Mouse (Mus musculus) lung, embryonic 14.5 days (tissue): ENCODE measurements at regions not wholly inside any gene's neighbourhood (a gene's known extent, or its start where the extent isn't known, plus 50 kb on each side); places are given as distances from the start of the nearest gene placed in this dataset.

Experiments
- ATAC-seq: fragments of 200-750 bp; cut with Nextera tagmentation; 2 replicates; pipeline ENCODE4 v1.8.0; 2017; ENCODE audit warnings: mild to moderate bottlenecking, moderate TSS enrichment, moderate library complexity; ENCODE audit not compliant: insufficient read depth
- DNase-seq: peaks from one replicate; pipeline ENCODE4 v3.0.0-alpha.2; 2015
- H3K27ac ChIP-seq: fragments of 300-500 bp; sonication (generic); 2 replicates; pipeline ENCODE4 v1.5.1; 2014; ENCODE audit warnings: low read depth, mild to moderate bottlenecking, moderate library complexity
- H3K27me3 ChIP-seq: fragments of 300-500 bp; sonication (generic); 2 replicates; pipeline ENCODE4 v1.6.1; 2014; ENCODE audit warnings: low read length, control low read depth; ENCODE audit not compliant: insufficient read depth
- H3K36me3 ChIP-seq: fragments of 300-500 bp; sonication (generic); 2 replicates; pipeline ENCODE4 v1.6.1; 2014; ENCODE audit warnings: control low read depth; ENCODE audit not compliant: insufficient read depth
- H3K4me1 ChIP-seq: fragments of 300-500 bp; sonication (generic); 2 replicates; pipeline ENCODE4 v1.6.1; 2014; ENCODE audit warnings: antibody characterized with exemption, control low read depth; ENCODE audit not compliant: insufficient read depth
- H3K4me2 ChIP-seq: fragments of 300-500 bp; sonication (generic); 2 replicates; pipeline ENCODE4 v1.6.1; 2014; ENCODE audit warnings: mild to moderate bottlenecking
- H3K4me3 ChIP-seq: fragments of 300-500 bp; sonication (generic); 2 replicates; pipeline ENCODE4 v1.5.1; 2014; ENCODE audit warnings: low read depth, low read length
- H3K9ac ChIP-seq: fragments of 300-500 bp; sonication (generic); 2 replicates; pipeline ENCODE4 v1.6.1; 2014
- H3K9me3 ChIP-seq: fragments of 300-500 bp; sonication (generic); 2 replicates; pipeline ENCODE4 v1.6.1; 2016; ENCODE audit warnings: low read depth, low read length, control low read depth
- CTCF ChIP-seq: IDR thresholded peaks from 2 replicates; pipeline ENCODE4 v1.5.1; 2016; ENCODE audit warnings: antibody characterized with exemption, low read depth
- WGBS: fragments of 180-500 bp; shearing (Covaris S2); extraction: QIAGEN DNeasy Blood & Tissue Kit; methylation state at CpG from one replicate; pipeline ENCODE4 v1.1.7; 2014; 5-methylcytosine and 5-hydroxymethylcytosine counted together

GRCm38 (mm10) chr2:10307376-10307775 lies 62.9 kb upstream of the Sfmbt2 start:
- DNase-seq (no peak), ATAC-seq (no peak)
- H3K27me3 ChIP-seq, result no peaks in the 10 kb centered on the region
- no peaks in the 10 kb centered on the region for H3K4me1 ChIP-seq
- H3K4me3 ChIP-seq, result no peak overlapping the region
- WGBS, result 42% methylated on average over 4 of the region's 4 CpGs
- no peaks in the 10 kb centered on the region for H3K9me3 ChIP-seq
- TF ChIP-seq CTCF, result no peak
- no peaks in the 10 kb centered on the region for H3K36me3 ChIP-seq
- no peak overlapping the region for H3K27ac ChIP-seq
- no peak overlapping the region for H3K4me2 ChIP-seq
- H3K9ac ChIP-seq, result no peak overlapping the region

GRCm38 (mm10) chr2:10309656-10310055 lies 60.7 kb upstream of the Sfmbt2 start:
- Histone ChIP-seq H3K4me2 (no peak overlapping the region), H3K27me3 (no peaks in the 10 kb centered on the region), H3K9me3 (no peaks in the 10 kb centered on the region), H3K4me1 (no peaks in the 10 kb centered on the region), H3K9ac (no peak overlapping the region), H3K27ac (no peak overlapping the region), H3K36me3 (no peaks in the 10 kb centered on the region), H3K4me3 (no peak overlapping the region)
- ATAC-seq (no peak), DNase-seq (no peak)
- 61% methylated on average over 5 of the region's 5 CpGs for WGBS
- no peak for TF ChIP-seq CTCF

- Histone ChIP-seq H3K27me3 (no peaks in the 10 kb centered on the region), H3K9ac (no peak overlapping the region), H3K4me3 (no peak overlapping the region), H3K9me3 (no peaks in the 10 kb centered on the region), H3K27ac (no peak overlapping the region), H3K4me1 (no peaks in the 10 kb centered on the region), H3K36me3 (no peaks in the 10 kb centered on the region), H3K4me2 (no peak overlapping the region)
- ATAC-seq (no peak), DNase-seq (no peak)
- no peak for TF ChIP-seq CTCF
- 73% methylated on average over 14 of the region's 14 CpGs for WGBS
Measured at GRCm38 (mm10) chr2:10311719-10312118, 58.6 kb upstream of the Sfmbt2 start.

GRCm38 (mm10) chr2:10312398-10312797 lies 57.9 kb upstream of the Sfmbt2 start:
- ATAC-seq, result no peak
- no peak for TF ChIP-seq CTCF
- H3K4me1 ChIP-seq, result no peaks in the 10 kb centered on the region
- H3K27ac ChIP-seq, result no peak overlapping the region
- WGBS, result 71% methylated on average over 7 of the region's 7 CpGs
- H3K4me2 ChIP-seq, result no peak overlapping the region
- no peaks in the 10 kb centered on the region for H3K36me3 ChIP-seq
- no peaks in the 10 kb centered on the region for H3K27me3 ChIP-seq
- H3K9me3 ChIP-seq, result no peaks in the 10 kb centered on the region
- H3K4me3 ChIP-seq, result no peak overlapping the region
- no peak for DNase-seq
- no peak overlapping the region for H3K9ac ChIP-seq

GRCm38 (mm10) chr2:10314251-10315243 lies 55.8 kb upstream of the Sfmbt2 start:
- ATAC-seq (0 out of 2 replicates have a peak, but pooled peaks have one; percentile 35), DNase-seq (peak; percentile 65)
- Histone ChIP-seq H3K4me3 (no peak overlapping the region), H3K9me3 (no peaks in the 10 kb centered on the region), H3K4me1 (no peaks in the 10 kb centered on the region), H3K9ac (no peak overlapping the region), H3K27me3 (no peaks in the 10 kb centered on the region), H3K4me2 (no peak overlapping the region), H3K36me3 (no peaks in the 10 kb centered on the region), H3K27ac (no peak overlapping the region)
- WGBS, result 24% methylated on average over 14 of the region's 14 CpGs
- no peak for TF ChIP-seq CTCF

- no peak overlapping the region for H3K4me3 ChIP-seq
- no peak overlapping the region for H3K27ac ChIP-seq
- no peak for TF ChIP-seq CTCF
- DNase-seq (no peak), ATAC-seq (no peak)
- H3K4me2 ChIP-seq, result no peak overlapping the region
- no peaks in the 10 kb centered on the region for H3K4me1 ChIP-seq
- no peaks in the 10 kb centered on the region for H3K9me3 ChIP-seq
- 76% methylated on average over 5 of the region's 5 CpGs for WGBS
- no peaks in the 10 kb centered on the region for H3K27me3 ChIP-seq
- H3K36me3 ChIP-seq, result no peaks in the 10 kb centered on the region
- no peak overlapping the region for H3K9ac ChIP-seq
Measured at GRCm38 (mm10) chr2:10316347-10316746, 54.0 kb upstream of the Sfmbt2 start.

- Histone ChIP-seq H3K9ac (no peak overlapping the region), H3K4me3 (no peak overlapping the region), H3K27ac (no peak overlapping the region), H3K27me3 (no peaks in the 10 kb centered on the region), H3K36me3 (no peaks in the 10 kb centered on the region), H3K4me1 (no peaks in the 10 kb centered on the region), H3K4me2 (no peak overlapping the region), H3K9me3 (no peaks in the 10 kb centered on the region)
- no peak for TF ChIP-seq CTCF
- DNase-seq, result no peak
- ATAC-seq, result no peak
- 89% methylated on average over 10 of the region's 10 CpGs for WGBS
Measured at GRCm38 (mm10) chr2:10318166-10318768, 52.0 kb upstream of the Sfmbt2 start.
